Mouse (Mus musculus) liver, postnatal 0 days (tissue): ENCODE results near the gene Grcc10. TPM values are rescaled to one million over a fixed set of nuclear protein-coding genes. Genes with fewer than 3 reads are reported as not detected.

Experiments
- ATAC-seq: fragments of 200-750 bp; cut with Nextera tagmentation; 2 replicates; pipeline ENCODE4 v1.8.0; 2017; ENCODE audit warnings: mild to moderate bottlenecking, moderate library complexity
- DNase-seq: peaks from one replicate; pipeline ENCODE4 v3.0.0-alpha.2; 2016
- H3K27ac ChIP-seq: fragments of 300-500 bp; sonication (generic); 2 replicates; pipeline ENCODE4 v1.5.1; 2014; ENCODE audit warnings: antibody characterized with exemption, moderate library complexity, mild to moderate bottlenecking, low read depth
- H3K27me3 ChIP-seq: fragments of 300-500 bp; sonication (generic); 2 replicates; pipeline ENCODE4 v1.6.1; 2014; ENCODE audit warnings: low read length, control low read depth, mixed read lengths; ENCODE audit not compliant: insufficient read depth
- H3K36me3 ChIP-seq: fragments of 300-500 bp; sonication (generic); replicated peaks from 2 replicates; pipeline ENCODE4 v1.6.1; 2014; ENCODE audit warnings: mild to moderate bottlenecking, control low read depth, low read length, moderate library complexity, mixed read lengths; ENCODE audit not compliant: insufficient read depth
- H3K4me1 ChIP-seq: fragments of 300-500 bp; sonication (generic); 2 replicates; pipeline ENCODE4 v1.6.1; 2014; ENCODE audit warnings: antibody characterized with exemption, mild to moderate bottlenecking, control low read depth; ENCODE audit not compliant: insufficient read depth
- H3K4me2 ChIP-seq: fragments of 300-500 bp; sonication (generic); 2 replicates; pipeline ENCODE4 v1.6.1; 2014; ENCODE audit warnings: low read depth, mild to moderate bottlenecking, low read length, moderate library complexity, mixed read lengths
- H3K4me3 ChIP-seq: fragments of 300-500 bp; sonication (generic); 2 replicates; pipeline ENCODE4 v1.5.1; 2014; ENCODE audit warnings: low read depth, low read length
- H3K9ac ChIP-seq: fragments of 300-500 bp; sonication (generic); replicated peaks from 2 replicates; pipeline ENCODE4 v1.6.1; 2014; ENCODE audit warnings: mild to moderate bottlenecking, moderate library complexity
- H3K9me3 ChIP-seq: fragments of 300-500 bp; sonication (generic); 2 replicates; pipeline ENCODE4 v1.6.1; 2016; ENCODE audit warnings: mild to moderate bottlenecking, control low read depth, low read length, mixed read lengths
- CTCF ChIP-seq: sonication (generic); IDR thresholded peaks from 2 replicates; pipeline ENCODE4 v1.5.1; 2016; ENCODE audit warnings: antibody characterized with exemption, low read depth
- EP300 ChIP-seq: IDR thresholded peaks from 2 replicates; pipeline ENCODE4 v1.6.1; 2016; ENCODE audit warnings: antibody characterized with exemption, low read depth, mild to moderate bottlenecking
- whole genome bisulfite sequencing: fragments of 180-500 bp; shearing (Covaris S2); extraction: QIAGEN DNeasy Blood & Tissue Kit; methylation state at CpG from one replicate; pipeline ENCODE4 v1.1.7; 2014; ENCODE audit not compliant: insufficient replicate concordance; 5-methylcytosine and 5-hydroxymethylcytosine counted together
- polyA plus RNA-seq: library from polyadenylated mRNA; unstranded; fragments of >200 nt; fragmentation: Nextera tagmentation; extraction: Ambion mirVana; gene quantifications from 2 replicates; pipeline ENCODE4 v1.2.1, GENCODE M21; 2015

Grcc10 gene
- polyA plus RNA-seq, 1 experiment from 2014 or later, result 148 TPM

DNA sequence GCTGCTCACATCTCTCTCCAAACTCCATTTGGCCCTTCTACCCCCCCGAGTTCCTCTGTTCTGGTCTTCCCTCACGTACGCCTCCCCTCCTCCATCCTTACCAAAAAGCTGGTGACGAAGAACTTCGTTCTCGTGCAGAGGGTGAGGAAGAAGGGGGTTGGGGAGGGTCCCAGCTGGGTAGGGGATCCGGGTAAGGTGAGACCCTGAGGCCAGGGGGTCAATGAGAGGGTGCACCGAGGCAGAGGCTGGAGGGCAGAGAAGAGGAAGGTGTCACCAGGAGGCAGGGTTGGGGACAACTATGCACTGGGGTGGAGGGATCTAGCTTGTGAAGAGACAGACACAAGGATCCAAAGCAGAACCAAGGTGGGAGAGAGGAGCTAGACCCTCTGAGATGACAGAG, 2.5 kb upstream of the Grcc10 start:
- ATAC-seq (no peak), DNase-seq (no peak)
- Histone ChIP-seq H3K4me2 (no peak overlapping the region), H3K9ac (no peak overlapping the region), H3K36me3 (peaks cover 5% of the 10 kb centered on the region), H3K27ac (no peak overlapping the region), H3K27me3 (no peaks in the 10 kb centered on the region), H3K4me1 (peaks cover 39% of the 10 kb centered on the region), H3K4me3 (no peak overlapping the region), H3K9me3 (no peaks in the 10 kb centered on the region)
- WGBS, result 80% methylated on average over 8 of the region's 8 CpGs
- no peak for TF ChIP-seq CTCF
- no peak for TF ChIP-seq EP300

DNA sequence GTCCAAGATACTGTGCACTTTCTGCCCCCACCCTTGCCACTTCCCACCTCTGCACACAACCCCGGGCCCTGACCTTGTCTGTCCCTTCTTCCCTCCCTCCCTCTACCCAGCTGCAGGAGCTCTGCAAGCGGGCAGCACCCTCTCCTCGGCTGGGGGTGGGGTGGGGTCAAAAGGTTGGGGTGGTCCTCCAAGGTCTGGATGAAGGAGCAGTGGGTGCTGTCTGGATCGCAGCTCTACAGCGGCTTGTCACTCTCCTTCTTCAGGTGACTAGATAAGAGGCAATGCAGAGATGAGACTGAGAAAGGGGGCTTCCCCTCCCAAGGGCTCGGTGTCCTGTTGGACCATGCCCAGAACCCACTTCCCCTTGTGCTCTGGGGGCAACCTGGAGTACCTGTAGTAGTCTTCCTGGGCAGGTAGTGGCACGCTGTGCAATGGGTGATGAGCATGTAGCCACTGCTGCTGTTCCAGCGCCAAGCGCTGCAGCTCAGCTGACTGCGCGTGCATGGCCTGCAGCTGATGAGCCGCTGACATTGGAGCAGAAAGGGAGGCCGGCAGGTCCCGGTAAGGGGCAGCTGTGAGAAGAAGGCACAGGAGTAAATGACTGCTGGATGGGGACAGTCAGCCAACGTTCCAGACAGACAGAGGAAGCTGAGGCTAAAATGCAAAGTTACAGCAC, 1.8 kb upstream of the Grcc10 start:
- Histone ChIP-seq H3K9ac (no peak overlapping the region), H3K4me1 (peaks cover 44% of the 10 kb centered on the region), H3K27ac (no peak overlapping the region), H3K9me3 (no peaks in the 10 kb centered on the region), H3K4me3 (no peak overlapping the region), H3K36me3 (peaks cover 5% of the 10 kb centered on the region), H3K27me3 (no peaks in the 10 kb centered on the region), H3K4me2 (no peak overlapping the region)
- DNase-seq (no peak), ATAC-seq (no peak)
- TF ChIP-seq EP300, result no peak
- no peak for TF ChIP-seq CTCF
- WGBS, result 91% methylated on average over 15 of the region's 15 CpGs

DNA sequence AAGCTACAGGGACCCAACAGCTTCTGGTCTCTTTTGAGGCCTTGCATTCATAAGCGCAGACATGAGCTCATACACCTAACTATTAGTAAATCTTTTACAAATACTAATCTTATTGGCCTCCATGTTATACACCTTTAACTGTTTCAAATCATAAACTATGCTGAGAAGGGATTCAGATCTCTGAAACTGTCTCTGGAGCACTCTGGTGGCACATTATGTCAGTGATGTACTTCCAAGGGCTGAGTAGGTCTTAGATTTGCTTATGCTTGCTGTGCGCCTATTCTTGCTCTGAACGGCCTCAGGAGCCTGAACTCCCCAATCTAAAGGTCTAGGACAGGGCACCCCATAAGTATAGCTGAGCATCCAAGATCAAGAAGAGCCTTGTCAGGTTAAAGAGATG, 668 bp upstream of the Grcc10 start:
- no peak for DNase-seq
- Histone ChIP-seq H3K4me1 (peaks cover 44% of the 10 kb centered on the region), H3K36me3 (peaks cover 5% of the 10 kb centered on the region; the same call in 1 of the 2 replicates), H3K9ac (peak overlapping the region; percentile 73), H3K27me3 (no peaks in the 10 kb centered on the region), H3K4me2 (peak overlapping the region; percentile 99), H3K9me3 (no peaks in the 10 kb centered on the region), H3K4me3 (peak overlapping the region; percentile 63), H3K27ac (peak overlapping the region; percentile 99)
- TF ChIP-seq EP300, result no peak
- no peak for TF ChIP-seq CTCF
- 74% methylated on average over 3 of the region's 3 CpGs for WGBS
- no peak for ATAC-seq

DNA sequence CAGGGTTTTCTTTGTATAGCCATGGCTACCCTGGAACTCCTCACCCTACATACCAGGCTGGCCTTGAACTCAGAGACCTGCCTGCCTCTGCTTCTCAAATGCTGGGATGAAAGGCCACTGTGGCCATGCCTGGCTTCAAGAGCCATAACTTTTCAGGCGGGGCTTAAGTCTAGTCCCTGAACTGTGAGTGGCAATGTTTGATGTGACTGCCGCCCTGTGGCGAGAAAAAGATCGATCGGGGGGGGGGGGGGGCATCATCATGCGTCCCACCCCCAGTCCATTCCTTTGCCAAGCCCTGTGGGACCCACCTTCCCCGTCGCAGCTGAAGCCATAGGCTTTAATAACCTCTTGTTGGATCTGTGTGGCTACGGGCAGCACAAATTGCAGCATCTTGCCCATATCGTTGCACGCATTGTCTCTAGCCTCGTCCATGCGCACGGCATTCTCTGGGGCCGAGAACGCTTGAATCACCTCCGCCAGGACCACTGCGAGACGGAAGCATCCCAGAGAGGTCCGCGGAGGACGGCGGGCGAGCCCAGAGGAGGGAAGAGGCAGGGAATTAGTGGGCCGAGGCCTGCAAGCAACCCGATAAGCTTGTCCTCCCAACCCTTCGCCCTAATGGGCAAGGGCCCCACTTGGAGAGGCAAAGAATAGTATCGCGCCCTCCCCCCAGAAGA, 825 bp downstream of the Grcc10 start:
- ATAC-seq, result no peak
- Histone ChIP-seq H3K9me3 (no peaks in the 10 kb centered on the region), H3K4me1 (peaks cover 35% of the 10 kb centered on the region), H3K4me2 (peak overlapping the region; percentile 99), H3K9ac (peak overlapping the region; percentile 73), H3K4me3 (peak overlapping the region; percentile 63), H3K27me3 (no peaks in the 10 kb centered on the region), H3K36me3 (peaks cover 5% of the 10 kb centered on the region; the same call in 1 of the 2 replicates), H3K27ac (peak overlapping the region; percentile 99)
- WGBS, result under 1% methylated on average over 29 of the region's 29 CpGs
- DNase-seq, result peak; percentile 67
- peak; percentile 72 for TF ChIP-seq CTCF
- TF ChIP-seq EP300, result no peak

DNA sequence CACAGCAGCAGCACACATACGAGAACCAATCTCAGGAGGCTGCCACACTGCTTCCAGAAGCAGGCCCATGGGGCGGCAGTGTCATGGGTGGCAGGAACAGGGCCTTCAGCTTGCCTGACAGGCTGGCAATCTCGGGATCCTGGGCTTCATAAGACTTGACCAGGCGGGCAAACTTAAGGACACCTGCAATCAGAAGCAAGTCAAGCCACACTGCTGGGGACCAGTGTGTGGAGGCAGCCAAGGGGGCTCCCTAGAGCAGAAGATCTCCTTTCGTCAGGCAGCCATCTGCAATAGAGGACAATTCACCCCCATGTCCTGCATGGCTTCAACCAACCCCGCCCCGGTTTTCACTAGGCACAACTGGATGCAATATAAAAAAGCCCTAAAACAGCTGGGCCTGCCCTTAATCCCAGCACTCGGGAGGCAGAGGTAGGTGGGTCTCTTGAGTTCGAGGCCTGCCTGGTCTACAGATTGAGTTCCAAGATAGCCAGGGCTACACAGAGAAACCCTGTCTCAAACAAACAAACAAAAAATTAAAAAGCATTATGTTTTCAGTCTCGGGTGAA, 1.9 kb downstream of the Grcc10 start:
- Histone ChIP-seq H3K9me3 (no peaks in the 10 kb centered on the region), H3K36me3 (peaks cover 5% of the 10 kb centered on the region; the same call in 1 of the 2 replicates), H3K27me3 (no peaks in the 10 kb centered on the region), H3K27ac (peak overlapping the region; percentile 99), H3K4me3 (no peak overlapping the region), H3K4me1 (peaks cover 29% of the 10 kb centered on the region), H3K4me2 (peak overlapping the region; percentile 99; the same call in 1 of the 2 replicates), H3K9ac (peak overlapping the region; percentile 17; the same call in 1 of the 2 replicates)
- WGBS, result 77% methylated on average over 10 of the region's 10 CpGs
- ATAC-seq (no peak), DNase-seq (peak; percentile 11)
- TF ChIP-seq CTCF (no peak), EP300 (no peak)

DNA sequence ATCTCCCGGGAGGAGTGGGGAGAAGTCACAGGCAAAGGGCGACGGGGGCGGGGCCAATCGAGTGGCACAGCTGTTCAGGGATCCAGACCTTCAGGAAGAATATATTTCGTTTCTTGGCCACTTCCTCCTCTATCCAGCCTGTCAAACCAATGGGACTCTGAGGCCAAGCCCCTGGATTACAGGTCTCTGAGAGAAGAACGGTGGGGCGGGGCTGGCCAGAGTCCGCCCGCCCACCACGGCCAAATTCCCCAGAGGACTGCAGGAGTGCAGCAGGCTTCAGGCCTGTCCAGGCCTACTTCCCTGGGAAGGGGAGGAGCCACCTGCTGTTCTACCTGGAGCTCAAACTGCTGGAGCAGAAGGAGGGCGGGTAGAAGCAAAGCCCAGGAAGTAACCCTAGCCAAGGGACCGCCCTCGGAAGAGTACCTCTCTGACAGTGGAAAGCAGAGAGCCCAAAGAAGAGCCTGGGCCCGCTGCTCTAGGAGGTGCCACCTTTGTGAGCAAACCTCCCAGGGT, 2.6 kb downstream of the Grcc10 start, which contains the start of gene Ptpn6:
Ptpn6 (minus strand) TSS at position 204 of the 513 bp plus-strand sequence.
- ATAC-seq (peak; percentile 65), DNase-seq (peak; percentile 84)
- H3K27me3 ChIP-seq, result no peaks in the 10 kb centered on the region
- WGBS, result 21% methylated on average over 15 of the region's 15 CpGs
- H3K9ac ChIP-seq, result peak within 1 kb of the TSS; percentile 51
- H3K27ac ChIP-seq, result peak within 1 kb of the TSS; percentile 99
- no peaks in the 10 kb centered on the region for H3K9me3 ChIP-seq
- peaks cover 33% of the 10 kb centered on the region for H3K4me1 ChIP-seq
- TF ChIP-seq CTCF (no peak), EP300 (0 out of 2 replicates have a peak, but pooled peaks have one; percentile 30)
- H3K36me3 ChIP-seq, result peaks cover 5% of the 10 kb centered on the region; the same call in 1 of the 2 replicates
- peak within 1 kb of the TSS; percentile 29 for H3K4me3 ChIP-seq
- peak within 1 kb of the TSS; percentile 99 for H3K4me2 ChIP-seq
